Mouse (Mus musculus): Measurements from ENCODE around the gene Aurkaip1.

Aurkaip1 gene

GRCm38 (mm10) chr4:155829866-155830265 is 1.2 kb upstream of the Aurkaip1 start:
- no peak for DNase-seq (ENCODE audit: low spot score in 2 of 2)

- no peak for DNase-seq (ENCODE audit: low spot score in 2 of 2)
These were observed 476 bp upstream of the Aurkaip1 start for GRCm38 (mm10) chr4:155830596-155830995.

- DNase-seq (ENCODE audit: low spot score in 2 of 2) = no peak
These were observed 759 bp downstream of the Aurkaip1 start for GRCm38 (mm10) chr4:155831831-155832230.

- DNase-seq (ENCODE audit: low spot score in 2 of 2) = no peak
These were observed 1.2 kb downstream of the Aurkaip1 start for GRCm38 (mm10) chr4:155832321-155832720.

- DNase-seq (ENCODE audit: low spot score in 2 of 2) = no peak
These were observed 2.2 kb downstream of the Aurkaip1 start for GRCm38 (mm10) chr4:155833234-155833633.

- DNase-seq (ENCODE audit: low spot score in 2 of 2) = peak in 1 of 2 experiments; percentile 69
These were observed 2.8 kb downstream of the Aurkaip1 start for GRCm38 (mm10) chr4:155833836-155834235.

GRCm38 (mm10) chr4:155837404-155838010 is 6.4 kb downstream of the Aurkaip1 start:
- no peak for DNase-seq (ENCODE audit: low spot score in 2 of 2)

- DNase-seq (ENCODE audit: low spot score in 2 of 2) = no peak
These were observed 7.4 kb downstream of the Aurkaip1 start for GRCm38 (mm10) chr4:155838187-155839153.

- DNase-seq (ENCODE audit: low spot score in 2 of 2) = peak in 1 of 2 experiments; percentile 46
These were observed 8.4 kb downstream of the Aurkaip1 start, which contains the start of gene Mxra8 for GRCm38 (mm10) chr4:155839483-155839910. TSS of gene Mxra8 (plus strand) at chr4:155839680.

- no peak for DNase-seq (ENCODE audit: low spot score in 2 of 2)
These were observed 9.3 kb downstream of the Aurkaip1 start for GRCm38 (mm10) chr4:155840076-155841002.

- DNase-seq (ENCODE audit: low spot score in 2 of 2) = peak in 1 of 2 experiments; percentile 34
These were observed 10.0 kb downstream of the Aurkaip1 start for GRCm38 (mm10) chr4:155841003-155841454.

GRCm38 (mm10) chr4:155841651-155842270 is 10.7 kb downstream of the Aurkaip1 start:
- DNase-seq (ENCODE audit: low spot score in 2 of 2) = no peak

- no peak for DNase-seq (ENCODE audit: low spot score in 2 of 2)
These were observed 12.2 kb downstream of the Aurkaip1 start for GRCm38 (mm10) chr4:155843231-155843630.

- DNase-seq (ENCODE audit: low spot score in 2 of 2) = peak; percentile 97 to 98
These were observed 16.0 kb downstream of the Aurkaip1 start, which contains the start of gene Dvl1 for GRCm38 (mm10) chr4:155846871-155847578. TSS of gene Dvl1 (plus strand) at chr4:155847402.

GRCm38 (mm10) chr4:155847591-155848352 is 16.7 kb downstream of the Aurkaip1 start:
- DNase-seq (ENCODE audit: low spot score in 2 of 2) = peak in 1 of 2 experiments; percentile 37

GRCm38 (mm10) chr4:155848434-155849095 is 17.5 kb downstream of the Aurkaip1 start:
- no peak for DNase-seq (ENCODE audit: low spot score in 2 of 2)

- DNase-seq (ENCODE audit: low spot score in 2 of 2) = no peak
These were observed 18.3 kb downstream of the Aurkaip1 start for GRCm38 (mm10) chr4:155849391-155849790.

- no peak for DNase-seq (ENCODE audit: low spot score in 2 of 2)
These were observed 18.9 kb downstream of the Aurkaip1 start for GRCm38 (mm10) chr4:155849792-155850451.

All from cerebellum, postnatal 4 days (tissue).